17 mouse cellular contexts compared by ENCODE assay signal in genomic region chr1:157758337-157758736, GRCm38 (mm10).
DNase-seq lines count a peak whose midpoint lies in the region; ATAC-seq and TF ChIP-seq lines count a peak whose summit lies in the region.
"Had no signal": no experiment of that assay in that cellular context is flagged by ENCODE, and none has a peak within 500 bp of the region (broad histone marks: within the 10 kb centered on the region; RNA-seq: fewer than 3 reads in every experiment).

No protein-coding gene starts in this region.

- WGBS in heart, embryonic 12.5 days = 80% methylated on average over 1 of the region's 1 CpGs

- no peak overlapping the region for H3K9ac ChIP-seq in heart, embryonic 12.5 days
- no peak overlapping the region for H3K9ac ChIP-seq in MEL (ENCODE audit: control insufficient read depth, low read depth, low read length, poor library complexity, severe bottlenecking)
- H3K9ac ChIP-seq: liver, embryonic 15.5 days; stomach, embryonic 15.5 days had no signal

- no peaks in the 10 kb centered on the region for H3K27me3 ChIP-seq in heart, embryonic 12.5 days (replicated peaks)
- H3K27me3 ChIP-seq in MEL (ENCODE audit: control insufficient read depth in 1 of 2, insufficient read depth in 2 of 2, low read length in 2 of 2) = no peaks in the 10 kb centered on the region
- H3K27me3 ChIP-seq: liver, embryonic 15.5 days; stomach, embryonic 15.5 days had no signal

- no peak for ATAC-seq in heart, embryonic 12.5 days (ENCODE audit: insufficient number of reproducible peaks, low FRiP score)

- DNase-seq in heart, adult 11 months = peak; percentile 23
- DNase-seq in layer of hippocampus, adult 2 months (ENCODE audit: low spot score in 2 of 2) = no peak
- DNase-seq in layer of hippocampus, postnatal 25 days (ENCODE audit: extremely low spot score in 1 of 2, low spot score in 1 of 2) = no peak
- DNase-seq in 3T3-L1 (ENCODE audit: low read depth, low spot score) (peak; percentile 4), MEL (ENCODE audit: low read depth, low spot score) (peak; percentile 28)
- no peak for DNase-seq in embryo, embryonic 10.5 days (ENCODE audit: low spot score)
- DNase-seq in adrenal gland, postnatal 4 days (ENCODE audit: low spot score in 2 of 2) = no peak
- DNase-seq: adrenal gland, adult 2 months; cerebellum, adult 9-10 months; gastrocnemius, postnatal 36 days; heart, postnatal 10 days; midbrain, embryonic 14.5 days; thymus, postnatal 25 days had no signal

- H3K36me3 ChIP-seq in heart, embryonic 12.5 days = no peaks in the 10 kb centered on the region
- no peaks in the 10 kb centered on the region for H3K36me3 ChIP-seq in MEL (ENCODE audit: control insufficient read depth in 1 of 2, insufficient read depth in 2 of 2, low read length in 2 of 2)
- H3K36me3 ChIP-seq: embryonic facial prominence, embryonic 10.5 days; liver, embryonic 15.5 days; stomach, embryonic 15.5 days had no signal

- TF ChIP-seq EP300 in MEL (IDR thresholded peaks at IDR 0.05; ENCODE audit: low read depth in 1 of 2, low read length in 2 of 2) = no peak

- no peak overlapping the region for H3K27ac ChIP-seq in heart, embryonic 12.5 days (ENCODE audit: poor library complexity, severe bottlenecking)
- H3K27ac ChIP-seq in layer of hippocampus, adult 2 months = no peak overlapping the region
- no peak overlapping the region for H3K27ac ChIP-seq in MEL (ENCODE audit: control insufficient read depth, low read depth, low read length)
- H3K27ac ChIP-seq: embryonic facial prominence, embryonic 10.5 days; liver, embryonic 15.5 days; stomach, embryonic 15.5 days had no signal

- TF ChIP-seq CTCF in layer of hippocampus, adult 2 months (conservative IDR thresholded peaks at IDR 0.05) = peak; percentile 66
- TF ChIP-seq CTCF in MEL (IDR thresholded peaks at IDR 0.05 in 2 of 3, conservative IDR thresholded peaks at IDR 0.05 in 1 of 3; ENCODE audit: control insufficient read depth in 1 of 3, insufficient read depth in 1 of 3, low read depth in 2 of 3, low read length in 3 of 3, poor library complexity in 1 of 3, severe bottlenecking in 1 of 3) = peak; percentile 50 to 78 (median 56)

- H3K4me2 ChIP-seq in heart, embryonic 12.5 days = no peak overlapping the region
- H3K4me2 ChIP-seq: liver, embryonic 15.5 days; stomach, embryonic 15.5 days had no signal

- H3K4me3 ChIP-seq in heart, embryonic 12.5 days = no peak overlapping the region
- H3K4me3 ChIP-seq in layer of hippocampus, adult 2 months = no peak overlapping the region
- H3K4me3 ChIP-seq in MEL (ENCODE audit: control insufficient read depth in 1 of 2, insufficient read depth in 1 of 2, low read depth in 2 of 2, low read length in 2 of 2) = no peak overlapping the region
- H3K4me3 ChIP-seq: embryonic facial prominence, embryonic 10.5 days; liver, embryonic 15.5 days; stomach, embryonic 15.5 days had no signal

- no peaks in the 10 kb centered on the region for H3K79me2 ChIP-seq in MEL (ENCODE audit: control insufficient read depth, insufficient read depth, low read length, poor library complexity)

- TF ChIP-seq POLR2A in MEL (IDR thresholded peaks at IDR 0.05; ENCODE audit: control insufficient read depth in 1 of 2, insufficient read depth in 1 of 2, low read depth in 1 of 2, low read length in 2 of 2, poor library complexity in 1 of 2) = no peak

- no peaks in the 10 kb centered on the region for H3K9me3 ChIP-seq in heart, embryonic 12.5 days (replicated peaks)
- H3K9me3 ChIP-seq in MEL (replicated peaks; ENCODE audit: insufficient read depth, low read length) = no peaks in the 10 kb centered on the region
- H3K9me3 ChIP-seq: embryonic facial prominence, embryonic 10.5 days; liver, embryonic 15.5 days; stomach, embryonic 15.5 days had no signal

- TF ChIP-seq RAD21 in MEL (IDR thresholded peaks at IDR 0.05; ENCODE audit: low read depth, low read length) = peak; percentile 51

- no peaks in the 10 kb centered on the region for H3K4me1 ChIP-seq in heart, embryonic 12.5 days (replicated peaks)
- H3K4me1 ChIP-seq in MEL (ENCODE audit: control insufficient read depth in 1 of 2, insufficient read depth in 2 of 2, low read length in 2 of 2) = no peaks in the 10 kb centered on the region
- H3K4me1 ChIP-seq: embryonic facial prominence, embryonic 10.5 days; liver, embryonic 15.5 days; stomach, embryonic 15.5 days had no signal

TF ChIP-seq in MEL, 35 proteins besides CTCF, POLR2A, EP300 and RAD21:
- TF ChIP-seq RCOR1 (IDR thresholded peaks at IDR 0.05; ENCODE audit: low read depth, low read length) = no peak
- TF ChIP-seq CHD1 (IDR thresholded peaks at IDR 0.05; ENCODE audit: low read depth, low read length) = no peak
- no peak for TF ChIP-seq POLR2AphosphoS2 (IDR thresholded peaks at IDR 0.05; ENCODE audit: low read length)
- peak; percentile 54 for TF ChIP-seq SMC3 (IDR thresholded peaks at IDR 0.05; ENCODE audit: low read depth, low read length)
- TF ChIP-seq MYC (IDR thresholded peaks at IDR 0.05; ENCODE audit: low read depth, low read length) = no peak
- no peak for TF ChIP-seq ZKSCAN1 (IDR thresholded peaks at IDR 0.05; ENCODE audit: low read depth, low read length)
- 0 out of 2 replicates have a peak, but pooled peaks have one; percentile 12 for TF ChIP-seq ZC3H11A (IDR thresholded peaks at IDR 0.05; ENCODE audit: low read depth, low read length)
- no peak for TF ChIP-seq POLR2AphosphoS5 (IDR thresholded peaks at IDR 0.05; ENCODE audit: borderline replicate concordance, low read depth, low read length)

Comparison
In these comparisons a context has a peak if more than half of its experiments do, and no peak if none do; other contexts are left out.
1. DNase-seq: peak in heart, adult 11 months (single experiment), 3T3-L1 (single experiment) and MEL (single experiment); none in layer of hippocampus, adult 2 months (0 of 2), layer of hippocampus, postnatal 25 days (0 of 2), embryo, embryonic 10.5 days (single experiment) and adrenal gland, postnatal 4 days (0 of 2).